Mouse (Mus musculus) spleen, adult 2 months (tissue): ENCODE results near the gene Cdkl1.

Experiments
- CTCF ChIP-seq: fragments of 200-500 bp; IDR thresholded peaks from 2 replicates; pipeline ENCODE4 v1.5.1; 2011; ENCODE audit warnings: mild to moderate bottlenecking, inconsistent platforms; ENCODE audit not compliant: insufficient read depth, insufficient read length, insufficient replicate concordance; ENCODE audit errors: extremely low read depth
- POLR2A ChIP-seq: fragments of 200-500 bp; IDR thresholded peaks from 2 replicates; pipeline ENCODE4 v1.6.1; 2011; ENCODE audit warnings: low read depth, low read length, inconsistent platforms

GRCm38 (mm10) chr12:69756015-69756414 is 35.1 kb downstream of the Cdkl1 start:
- TF ChIP-seq CTCF = no peak
- TF ChIP-seq POLR2A = no peak
